Mouse (Mus musculus): ENCODE data around the gene 4930518I15Rik. TPM values are rescaled to one million over a fixed set of nuclear protein-coding genes. Genes with fewer than 3 reads are reported as not detected.

Gene 4930518I15Rik
- polyA plus RNA-seq, 1 experiment from 2014 or later: 7.2 TPM

DNA sequence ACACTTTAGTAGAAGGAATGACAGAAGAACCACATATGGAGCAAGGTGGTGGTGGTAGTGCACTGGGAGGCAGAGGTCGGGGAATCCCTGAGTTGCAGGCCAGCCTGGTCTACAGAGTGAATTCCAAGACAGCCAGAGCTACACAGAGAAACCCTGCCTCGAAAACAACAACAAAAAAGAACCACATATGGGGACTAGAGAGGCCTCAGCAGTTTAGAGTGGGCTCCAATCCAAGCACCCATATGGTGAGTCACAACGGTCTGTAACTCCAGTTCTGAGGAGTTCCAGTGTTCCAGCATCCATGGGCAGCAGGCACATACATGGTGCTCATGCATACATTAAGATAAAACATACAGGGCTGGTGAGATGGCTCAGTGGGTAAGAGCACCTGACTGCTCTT, 6.7 kb upstream of the 4930518I15Rik start:
- H3K9ac ChIP-seq: 0 out of 2 replicates have a peak overlapping the region, but pooled peaks have one; percentile 96
- peak overlapping the region; percentile 78 for H3K4me2 ChIP-seq
- H3K4me3 ChIP-seq (ENCODE audit: low read depth, low read length): peak overlapping the region; percentile 100
- H3K36me3 ChIP-seq (ENCODE audit: insufficient read depth): peaks cover 49% of the 10 kb centered on the region
- peaks cover 5% of the 10 kb centered on the region; the same call in 1 of the 2 replicates for H3K4me1 ChIP-seq (ENCODE audit: insufficient read depth)
- WGBS: 84% methylated on average over 3 of the region's 3 CpGs
- no peaks in the 10 kb centered on the region for H3K9me3 ChIP-seq (ENCODE audit: low read depth, low read length)
- DNase-seq (no peak), ATAC-seq (ENCODE audit: insufficient read depth) (no peak)
- no peak overlapping the region for H3K27ac ChIP-seq (ENCODE audit: low read depth)
- no peak for TF ChIP-seq CTCF (IDR thresholded peaks at IDR 0.05; ENCODE audit: low read depth)
- no peaks in the 10 kb centered on the region for H3K27me3 ChIP-seq (ENCODE audit: insufficient read depth, low read length)

DNA sequence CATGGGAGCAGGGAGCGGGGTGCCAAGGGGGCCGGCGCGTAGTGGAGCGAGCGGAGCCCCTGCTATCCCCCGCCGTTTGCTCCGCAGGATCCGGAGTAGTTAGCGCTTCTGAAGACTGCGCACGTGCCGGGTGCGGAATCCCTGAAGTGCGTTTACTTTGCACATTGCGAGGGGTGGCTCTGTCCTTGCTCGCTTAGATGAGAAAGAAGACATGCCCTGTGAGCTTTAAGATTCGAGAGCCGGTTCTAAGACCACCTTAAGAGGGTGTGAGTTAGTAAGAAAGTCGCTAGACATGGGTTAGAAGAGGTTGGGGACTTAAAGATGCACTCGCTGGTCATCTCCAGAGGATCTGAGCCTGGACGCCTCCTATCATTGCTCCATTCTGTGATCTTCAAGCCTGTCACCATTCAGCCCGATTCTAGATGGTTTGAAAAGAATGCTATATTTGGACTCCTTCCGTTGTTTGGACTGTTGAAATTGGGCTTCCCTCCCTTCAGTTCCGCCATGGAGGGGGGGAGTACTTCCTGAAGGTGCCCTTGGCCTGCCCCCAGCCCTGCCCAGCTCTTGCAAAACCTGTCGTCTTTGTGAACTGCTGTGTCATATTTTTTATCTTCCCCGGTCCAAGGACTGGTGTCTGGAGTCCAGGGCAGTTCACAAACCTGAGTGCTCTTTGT, 5.9 kb upstream of the 4930518I15Rik start:
- no peak for TF ChIP-seq CTCF (IDR thresholded peaks at IDR 0.05; ENCODE audit: low read depth)
- under 1% methylated on average over 28 of the region's 28 CpGs for WGBS
- Histone ChIP-seq H3K4me2 (peak overlapping the region; percentile 78), H3K27me3 (ENCODE audit: insufficient read depth, low read length) (no peaks in the 10 kb centered on the region), H3K36me3 (ENCODE audit: insufficient read depth) (peaks cover 43% of the 10 kb centered on the region), H3K9me3 (ENCODE audit: low read depth, low read length) (no peaks in the 10 kb centered on the region), H3K4me3 (ENCODE audit: low read depth, low read length) (peak overlapping the region; percentile 100), H3K9ac (peak overlapping the region; percentile 96), H3K4me1 (ENCODE audit: insufficient read depth) (peaks cover 5% of the 10 kb centered on the region; the same call in 1 of the 2 replicates), H3K27ac (ENCODE audit: low read depth) (peak overlapping the region; percentile 97)
- DNase-seq (peak; percentile 61), ATAC-seq (ENCODE audit: insufficient read depth) (peak; percentile 45)

DNA sequence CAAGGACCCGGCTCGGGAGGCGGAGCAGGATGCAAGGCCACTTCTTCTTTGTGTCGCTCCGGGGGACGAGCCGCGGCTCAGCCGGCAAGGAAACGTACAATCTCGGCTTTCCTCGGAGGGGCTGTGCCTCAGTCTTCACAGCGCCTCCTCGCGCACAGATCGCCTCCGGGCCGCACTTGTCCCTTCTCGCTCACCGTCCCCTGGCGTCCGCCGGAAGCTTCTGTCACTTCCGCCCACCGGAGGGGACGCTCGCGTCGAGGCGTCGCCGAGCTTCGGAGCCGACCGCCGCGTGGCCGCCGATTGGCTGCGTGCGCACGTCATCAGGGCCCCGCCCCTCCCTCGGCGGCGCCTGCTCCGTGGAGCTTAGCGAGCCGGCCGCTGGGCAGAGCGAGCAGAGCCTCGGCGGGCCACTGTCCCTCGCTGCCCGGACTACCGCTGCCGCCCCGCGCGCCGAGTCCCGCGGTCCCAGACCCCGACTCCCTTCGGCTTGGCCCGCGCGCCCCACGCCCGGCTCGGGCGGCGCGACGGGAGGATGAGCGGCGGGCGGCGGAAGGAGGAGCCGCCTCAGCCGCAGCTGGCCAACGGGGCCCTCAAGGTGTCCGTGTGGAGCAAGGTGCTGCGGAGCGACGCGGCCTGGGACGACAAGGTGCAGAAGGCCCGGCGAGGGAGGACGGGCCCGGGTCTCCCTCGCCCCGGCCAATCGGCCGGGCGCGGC, 5.2 kb upstream of the 4930518I15Rik start, which contains the start of gene Rab5if:
TSS of gene Rab5if (plus strand) at position 357 of the 715 bp plus-strand sequence.
- TF ChIP-seq CTCF (IDR thresholded peaks at IDR 0.05; ENCODE audit: low read depth): peak; percentile 77
- H3K27me3 ChIP-seq (ENCODE audit: insufficient read depth, low read length): no peaks in the 10 kb centered on the region
- DNase-seq: peak; percentile 99
- H3K4me2 ChIP-seq: peak within 1 kb of the TSS; percentile 84
- H3K9me3 ChIP-seq (ENCODE audit: low read depth, low read length): no peaks in the 10 kb centered on the region
- H3K4me3 ChIP-seq (ENCODE audit: low read depth, low read length): peak within 1 kb of the TSS; percentile 100
- under 1% methylated on average over 94 of the region's 98 CpGs for WGBS
- H3K36me3 ChIP-seq (ENCODE audit: insufficient read depth): peaks cover 41% of the 10 kb centered on the region
- H3K9ac ChIP-seq: peak within 1 kb of the TSS; percentile 96
- H3K27ac ChIP-seq (ENCODE audit: low read depth): peak within 1 kb of the TSS; percentile 97
- H3K4me1 ChIP-seq (ENCODE audit: insufficient read depth): peaks cover 6% of the 10 kb centered on the region; the same call in 1 of the 2 replicates
- ATAC-seq (ENCODE audit: insufficient read depth): peak; percentile 96

DNA sequence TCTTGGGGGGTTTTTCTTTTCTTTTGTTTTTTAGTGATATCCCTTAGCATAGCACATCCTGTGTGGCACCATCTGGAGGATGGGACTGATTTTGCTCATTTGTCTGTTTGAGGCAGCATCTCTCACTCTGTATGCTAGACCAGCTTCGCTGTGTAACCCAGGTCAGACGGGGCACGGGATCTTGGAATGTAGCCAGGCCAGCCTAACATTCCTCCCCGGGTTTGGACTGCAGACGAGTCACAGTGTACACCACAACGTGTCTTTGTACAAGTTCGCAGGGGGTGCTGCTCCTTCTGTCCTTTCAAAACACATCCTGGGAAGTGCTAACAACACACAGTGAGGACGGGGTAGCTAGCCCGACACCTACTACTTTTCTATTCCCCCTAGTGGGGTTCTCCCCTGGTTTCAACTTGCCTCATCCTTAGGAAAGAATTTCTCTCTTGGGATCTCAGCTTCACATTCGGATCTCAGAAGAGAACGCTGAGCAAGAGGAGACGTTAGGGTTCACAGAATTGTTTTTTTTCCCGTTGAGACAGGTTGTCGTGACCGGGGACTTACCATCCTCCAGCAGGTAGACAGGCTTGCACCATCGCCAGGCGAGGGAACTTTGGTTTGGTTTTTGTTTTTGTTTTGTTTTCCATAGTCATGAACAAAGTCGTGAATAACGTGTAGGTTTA, 4.4 kb upstream of the 4930518I15Rik start:
- no peaks in the 10 kb centered on the region for H3K9me3 ChIP-seq (ENCODE audit: low read depth, low read length)
- H3K27me3 ChIP-seq (ENCODE audit: insufficient read depth, low read length): no peaks in the 10 kb centered on the region
- peak overlapping the region; percentile 87 for H3K9ac ChIP-seq
- ATAC-seq (ENCODE audit: insufficient read depth) (peak; percentile 12; the same call in 1 of the 2 replicates), DNase-seq (peak; percentile 78)
- peak overlapping the region; percentile 97 for H3K27ac ChIP-seq (ENCODE audit: low read depth)
- peaks cover 39% of the 10 kb centered on the region for H3K36me3 ChIP-seq (ENCODE audit: insufficient read depth)
- 0 out of 2 replicates have a peak, but pooled peaks have one; percentile 5 for TF ChIP-seq CTCF (IDR thresholded peaks at IDR 0.05; ENCODE audit: low read depth)
- under 1% methylated on average over 19 of the region's 19 CpGs for WGBS
- peak overlapping the region; percentile 100 for H3K4me3 ChIP-seq (ENCODE audit: low read depth, low read length)
- H3K4me2 ChIP-seq: peak overlapping the region; percentile 84
- H3K4me1 ChIP-seq (ENCODE audit: insufficient read depth): peaks cover 8% of the 10 kb centered on the region; the same call in 1 of the 2 replicates

DNA sequence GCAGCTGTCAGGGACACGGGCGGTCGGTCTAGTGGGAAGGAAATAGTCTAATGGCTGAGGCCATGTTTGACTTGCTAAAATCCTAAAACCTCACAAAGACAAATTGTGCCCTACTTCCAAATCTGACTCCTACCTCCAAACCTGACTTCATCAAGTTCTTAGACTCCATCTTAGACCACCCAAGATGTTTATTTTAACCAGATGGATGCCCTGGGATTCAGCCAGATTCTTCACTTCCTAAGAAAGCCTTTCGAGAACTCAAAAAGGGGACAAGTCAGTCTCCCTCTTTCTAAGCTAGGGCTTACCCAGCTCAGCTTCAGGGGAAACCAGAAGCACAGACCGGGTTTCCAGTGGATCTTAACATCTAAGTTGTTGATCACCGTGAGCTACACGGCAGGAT, 925 bp upstream of the 4930518I15Rik start:
- Histone ChIP-seq H3K36me3 (ENCODE audit: insufficient read depth) (peaks cover 30% of the 10 kb centered on the region), H3K27me3 (ENCODE audit: insufficient read depth, low read length) (no peaks in the 10 kb centered on the region), H3K4me2 (no peak overlapping the region), H3K9me3 (ENCODE audit: low read depth, low read length) (no peaks in the 10 kb centered on the region), H3K4me3 (ENCODE audit: low read depth, low read length) (no peak overlapping the region), H3K27ac (ENCODE audit: low read depth) (peak overlapping the region; percentile 43; the same call in 1 of the 2 replicates), H3K4me1 (ENCODE audit: insufficient read depth) (0 out of 2 replicates have a peak, but pooled peaks cover 3% of the 10 kb centered on the region), H3K9ac (no peak overlapping the region)
- WGBS: 47% methylated on average over 7 of the region's 7 CpGs
- ATAC-seq (ENCODE audit: insufficient read depth) (no peak), DNase-seq (peak; percentile 79)
- no peak for TF ChIP-seq CTCF (IDR thresholded peaks at IDR 0.05; ENCODE audit: low read depth)

DNA sequence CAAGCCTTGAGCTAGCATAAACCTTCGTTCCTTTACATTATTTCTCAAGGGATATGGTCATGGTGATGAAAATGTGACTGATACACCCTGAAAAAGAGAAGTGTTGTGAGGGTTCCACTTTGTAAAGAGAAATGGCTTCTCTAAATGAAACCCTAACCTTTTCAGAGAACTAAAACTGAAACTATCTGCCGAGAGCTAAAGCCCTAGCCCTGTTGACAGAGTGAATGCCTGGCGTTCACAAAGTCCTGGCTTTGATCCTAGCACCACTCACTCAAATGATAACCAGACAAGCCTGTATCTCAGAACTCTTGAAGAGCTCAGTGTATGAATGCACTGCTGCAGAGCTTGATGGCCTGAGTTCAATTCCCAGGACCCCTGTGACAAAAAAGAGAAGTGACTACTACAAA, 358 bp downstream of the 4930518I15Rik start:
- H3K9ac ChIP-seq: no peak overlapping the region
- TF ChIP-seq CTCF (IDR thresholded peaks at IDR 0.05; ENCODE audit: low read depth): no peak
- H3K4me1 ChIP-seq (ENCODE audit: insufficient read depth): 0 out of 2 replicates have a peak, but pooled peaks cover 3% of the 10 kb centered on the region
- peaks cover 35% of the 10 kb centered on the region for H3K36me3 ChIP-seq (ENCODE audit: insufficient read depth)
- ATAC-seq (ENCODE audit: insufficient read depth) (no peak), DNase-seq (no peak)
- no peaks in the 10 kb centered on the region for H3K27me3 ChIP-seq (ENCODE audit: insufficient read depth, low read length)
- no peaks in the 10 kb centered on the region for H3K9me3 ChIP-seq (ENCODE audit: low read depth, low read length)
- H3K4me2 ChIP-seq: no peak overlapping the region
- no peak overlapping the region for H3K4me3 ChIP-seq (ENCODE audit: low read depth, low read length)
- 34% methylated on average over 3 of the region's 3 CpGs for WGBS
- peak overlapping the region; percentile 6; the same call in 1 of the 2 replicates for H3K27ac ChIP-seq (ENCODE audit: low read depth)

Data from lung, embryonic 14.5 days (tissue).